Mouse (Mus musculus): ENCODE measurements at regions not wholly inside any gene's neighbourhood (a gene's known extent, or its start where the extent isn't known, plus 50 kb on each side); places are given as distances from the start of the nearest gene placed in this dataset.

DNA sequence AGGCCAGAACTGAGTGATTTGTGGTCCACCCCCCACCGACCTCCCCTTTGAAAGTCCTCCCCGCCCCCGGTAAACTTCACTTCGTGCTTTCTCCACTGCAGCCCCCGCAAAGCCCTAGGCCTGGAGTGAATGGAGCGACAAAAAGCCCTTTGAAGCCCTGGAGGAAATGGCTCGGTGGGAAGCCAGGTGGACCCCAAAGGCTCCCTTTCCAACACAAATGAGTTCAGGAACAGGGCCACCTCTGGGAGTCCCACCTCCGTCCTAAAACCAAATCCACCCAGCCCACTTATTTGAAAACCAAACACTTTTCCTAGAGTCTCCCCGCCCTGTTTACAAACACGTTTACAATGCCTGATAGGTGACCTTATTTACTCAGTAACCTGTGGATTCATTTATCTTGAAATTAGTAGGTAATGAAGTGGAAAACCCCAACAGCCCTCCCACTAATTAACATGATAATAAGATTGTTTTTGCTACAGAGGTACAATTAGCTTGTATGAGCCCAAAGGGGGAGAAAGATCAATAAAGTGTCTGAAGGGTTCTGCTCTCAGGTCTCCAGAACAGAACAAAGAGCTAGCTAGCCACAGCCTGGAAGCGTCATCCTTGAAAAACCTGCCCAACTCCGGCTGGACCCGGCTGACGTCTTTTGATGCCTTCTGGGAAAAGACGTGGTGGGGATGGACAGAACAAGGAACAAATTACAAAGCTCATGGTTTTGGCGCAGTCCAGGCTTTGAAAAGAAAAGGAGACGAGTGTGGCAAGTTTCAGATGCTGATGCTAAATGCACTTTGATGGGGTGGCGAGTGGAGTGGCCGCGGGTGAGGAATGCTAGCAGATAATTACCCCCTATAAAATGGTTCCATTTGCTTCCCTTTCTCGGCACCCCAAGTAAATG lies 422.6 kb upstream of the Nr2f2 start:
- Histone ChIP-seq H3K4me1 (replicated peaks; ENCODE audit: control insufficient read depth, insufficient read depth, low read length) (no peaks in the 10 kb centered on the region), H3K4me3 (ENCODE audit: low read depth, low read length) (no peak overlapping the region), H3K27me3 (replicated peaks; ENCODE audit: control insufficient read depth, insufficient read depth, low read length) (no peaks in the 10 kb centered on the region), H3K27ac (ENCODE audit: low read depth, low read length) (no peak overlapping the region), H3K9me3 (ENCODE audit: control insufficient read depth) (no peaks in the 10 kb centered on the region), H3K9ac (ENCODE audit: low read depth, low read length) (no peak overlapping the region), H3K36me3 (ENCODE audit: control insufficient read depth, insufficient read depth) (no peaks in the 10 kb centered on the region), H3K4me2 (replicated peaks; ENCODE audit: low read depth) (no peak overlapping the region)
- no peak for ATAC-seq
- WGBS = 35% methylated on average over 21 of the region's 21 CpGs
- no peak for TF ChIP-seq CTCF (IDR thresholded peaks at IDR 0.05; ENCODE audit: low read depth)

DNA sequence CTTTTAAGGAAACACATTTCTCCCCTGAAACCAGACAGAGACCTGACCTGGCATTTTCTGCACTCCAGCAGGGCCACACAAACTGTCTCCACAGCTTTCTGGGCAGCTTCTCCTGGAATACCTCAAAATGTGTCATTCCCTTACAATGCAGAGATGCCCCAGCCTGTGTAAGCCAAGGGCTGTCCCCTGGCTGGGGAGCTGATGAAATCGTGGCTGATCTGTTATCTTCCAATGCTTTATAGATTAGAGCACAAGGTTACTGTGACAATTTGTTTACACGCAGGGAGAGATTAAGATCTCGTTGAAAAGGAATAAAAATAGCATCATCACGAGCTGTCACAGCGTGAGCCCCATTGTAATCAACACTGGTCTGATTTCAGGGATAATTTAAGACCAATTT lies 421.4 kb upstream of the Nr2f2 start:
- H3K9ac ChIP-seq (ENCODE audit: low read depth, low read length) = no peak overlapping the region

GRCm38 (mm10) chr7:70780742-70781332 lies 414.3 kb upstream of the Nr2f2 start:
- Histone ChIP-seq H3K36me3 (ENCODE audit: control insufficient read depth, insufficient read depth) (no peaks in the 10 kb centered on the region), H3K27me3 (replicated peaks; ENCODE audit: control insufficient read depth, insufficient read depth, low read length) (no peaks in the 10 kb centered on the region), H3K9me3 (ENCODE audit: control insufficient read depth) (no peaks in the 10 kb centered on the region), H3K9ac (ENCODE audit: low read depth, low read length) (no peak overlapping the region), H3K4me1 (replicated peaks; ENCODE audit: control insufficient read depth, insufficient read depth, low read length) (no peaks in the 10 kb centered on the region), H3K4me2 (replicated peaks; ENCODE audit: low read depth) (no peak overlapping the region), H3K27ac (ENCODE audit: low read depth, low read length) (no peak overlapping the region), H3K4me3 (ENCODE audit: low read depth, low read length) (no peak overlapping the region)
- ATAC-seq = no peak
- TF ChIP-seq CTCF (IDR thresholded peaks at IDR 0.05; ENCODE audit: low read depth) = no peak
- 33% methylated on average over 2 of the region's 2 CpGs for WGBS

More for the DNA sequence above, 421.4 kb upstream of the Nr2f2 start:
- Histone ChIP-seq H3K4me1 (replicated peaks; ENCODE audit: control insufficient read depth, insufficient read depth, low read length) (no peaks in the 10 kb centered on the region), H3K36me3 (ENCODE audit: control insufficient read depth, insufficient read depth) (no peaks in the 10 kb centered on the region), H3K27ac (ENCODE audit: low read depth, low read length) (no peak overlapping the region), H3K4me2 (replicated peaks; ENCODE audit: low read depth) (no peak overlapping the region), H3K4me3 (ENCODE audit: low read depth, low read length) (no peak overlapping the region), H3K9me3 (ENCODE audit: control insufficient read depth) (no peaks in the 10 kb centered on the region), H3K27me3 (replicated peaks; ENCODE audit: control insufficient read depth, insufficient read depth, low read length) (no peaks in the 10 kb centered on the region)
- 43% methylated on average over 5 of the region's 5 CpGs for WGBS
- TF ChIP-seq CTCF (IDR thresholded peaks at IDR 0.05; ENCODE audit: low read depth) = no peak
- ATAC-seq = no peak

- TF ChIP-seq CTCF (IDR thresholded peaks at IDR 0.05; ENCODE audit: low read depth) = no peak
- no peak overlapping the region for H3K4me3 ChIP-seq (ENCODE audit: low read depth, low read length)
- H3K9me3 ChIP-seq (ENCODE audit: control insufficient read depth) = no peaks in the 10 kb centered on the region
These were observed 411.2 kb upstream of the Nr2f2 start for GRCm38 (mm10) chr7:70777763-70778162.

DNA sequence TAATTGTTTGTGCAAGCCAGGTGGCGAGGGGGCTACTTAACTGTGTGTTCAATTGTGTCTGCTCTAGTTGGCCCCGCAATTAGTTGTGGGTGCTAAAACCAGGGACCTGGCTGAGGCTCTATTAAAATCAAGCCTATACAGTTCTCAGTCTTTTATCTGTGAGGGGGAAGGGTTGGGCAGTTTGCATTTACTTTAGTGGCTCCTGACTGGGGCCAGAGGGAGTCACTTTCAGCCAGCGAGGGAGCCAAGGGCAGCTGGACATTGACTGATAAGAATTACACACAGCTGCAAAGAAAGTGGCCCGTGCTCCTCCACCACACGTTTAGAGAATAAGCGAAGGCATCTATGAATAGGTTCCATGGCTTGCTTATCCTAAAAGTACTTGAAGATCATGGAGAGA lies 403.1 kb upstream of the Nr2f2 start:
- no peaks in the 10 kb centered on the region for H3K4me1 ChIP-seq (replicated peaks; ENCODE audit: control insufficient read depth, insufficient read depth, low read length)
- 53% methylated on average over 6 of the region's 6 CpGs for WGBS
- H3K27ac ChIP-seq (ENCODE audit: low read depth, low read length) = no peak overlapping the region
- TF ChIP-seq CTCF (IDR thresholded peaks at IDR 0.05; ENCODE audit: low read depth) = no peak
- no peak overlapping the region for H3K9ac ChIP-seq (ENCODE audit: low read depth, low read length)
- no peaks in the 10 kb centered on the region for H3K9me3 ChIP-seq (ENCODE audit: control insufficient read depth)
- H3K4me3 ChIP-seq (ENCODE audit: low read depth, low read length) = no peak overlapping the region
- no peaks in the 10 kb centered on the region for H3K27me3 ChIP-seq (replicated peaks; ENCODE audit: control insufficient read depth, insufficient read depth, low read length)
- no peaks in the 10 kb centered on the region for H3K36me3 ChIP-seq (ENCODE audit: control insufficient read depth, insufficient read depth)
- no peak for ATAC-seq
- no peak overlapping the region for H3K4me2 ChIP-seq (replicated peaks; ENCODE audit: low read depth)

More at GRCm38 (mm10) chr7:70777763-70778162, 411.2 kb upstream of the Nr2f2 start:
- no peak overlapping the region for H3K4me2 ChIP-seq (replicated peaks; ENCODE audit: low read depth)
- H3K27ac ChIP-seq (ENCODE audit: low read depth, low read length) = no peak overlapping the region
- H3K9ac ChIP-seq (ENCODE audit: low read depth, low read length) = no peak overlapping the region
- no peaks in the 10 kb centered on the region for H3K27me3 ChIP-seq (replicated peaks; ENCODE audit: control insufficient read depth, insufficient read depth, low read length)
- 78% methylated on average over 4 of the region's 4 CpGs for WGBS
- no peak for ATAC-seq
- H3K4me1 ChIP-seq (replicated peaks; ENCODE audit: control insufficient read depth, insufficient read depth, low read length) = no peaks in the 10 kb centered on the region
- no peaks in the 10 kb centered on the region for H3K36me3 ChIP-seq (ENCODE audit: control insufficient read depth, insufficient read depth)

DNA sequence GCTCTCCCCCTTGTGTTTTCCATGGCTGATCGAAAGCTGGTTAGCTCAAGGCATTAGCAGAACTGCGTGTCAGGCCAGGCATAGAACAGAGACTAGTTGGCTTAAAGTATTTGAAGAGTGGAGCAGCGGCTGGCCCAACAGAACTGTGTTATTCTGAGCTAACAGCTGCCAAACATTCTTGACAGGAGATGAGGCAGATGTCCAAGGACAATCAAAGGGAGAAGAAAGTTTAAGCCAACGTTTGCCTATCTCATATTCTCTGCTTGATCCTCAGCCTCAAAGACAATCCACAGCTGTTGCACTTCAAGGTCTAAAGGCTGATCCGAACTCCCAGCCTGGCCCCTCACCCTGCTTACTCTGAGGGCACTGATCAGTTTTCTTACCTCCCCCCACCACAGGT lies 401.2 kb upstream of the Nr2f2 start:
- no peaks in the 10 kb centered on the region for H3K9me3 ChIP-seq (ENCODE audit: control insufficient read depth)
- no peaks in the 10 kb centered on the region for H3K27me3 ChIP-seq (replicated peaks; ENCODE audit: control insufficient read depth, insufficient read depth, low read length)
- no peak overlapping the region for H3K27ac ChIP-seq (ENCODE audit: low read depth, low read length)
- no peaks in the 10 kb centered on the region for H3K4me1 ChIP-seq (replicated peaks; ENCODE audit: control insufficient read depth, insufficient read depth, low read length)
- H3K36me3 ChIP-seq (ENCODE audit: control insufficient read depth, insufficient read depth) = no peaks in the 10 kb centered on the region
- ATAC-seq = no peak
- WGBS = 66% methylated on average over 5 of the region's 5 CpGs
- no peak for TF ChIP-seq CTCF (IDR thresholded peaks at IDR 0.05; ENCODE audit: low read depth)
- no peak overlapping the region for H3K9ac ChIP-seq (ENCODE audit: low read depth, low read length)
- no peak overlapping the region for H3K4me2 ChIP-seq (replicated peaks; ENCODE audit: low read depth)
- no peak overlapping the region for H3K4me3 ChIP-seq (ENCODE audit: low read depth, low read length)

Measured in intestine, postnatal 0 days (tissue).